ENCODE assay signal across 8 mouse cellular contexts in genomic region chr10:80115290-80115943, GRCm38 (mm10). TPM values are rescaled to one million over a fixed set of nuclear protein-coding genes. Genes with fewer than 3 reads are reported as not detected.
DNase-seq lines count a peak whose midpoint lies in the region; ATAC-seq lines count a peak whose summit lies in the region.

Gene Stk11 (plus strand): TSS chr10:80115803.

- no peaks in the 10 kb centered on the region for H3K27me3 ChIP-seq in heart, embryonic 14.5 days (ENCODE audit: control insufficient read depth, insufficient read depth, low read length)
- H3K27me3 ChIP-seq in liver, embryonic 13.5 days, result no peaks in the 10 kb centered on the region
- H3K27me3 ChIP-seq in stomach, embryonic 16.5 days (ENCODE audit: control insufficient read depth, insufficient read depth, low read length), result no peaks in the 10 kb centered on the region

- H3K4me3 ChIP-seq in heart, embryonic 14.5 days (ENCODE audit: control insufficient read depth in 1 of 2, insufficient read depth in 1 of 2, low read depth in 1 of 2, low read length in 2 of 2), result peak within 1 kb of the TSS; percentile 90 to 92
- H3K4me3 ChIP-seq in liver, embryonic 13.5 days (replicated peaks), result peak within 1 kb of the TSS; percentile 96
- H3K4me3 ChIP-seq in stomach, embryonic 16.5 days (replicated peaks; ENCODE audit: low read length), result peak within 1 kb of the TSS; percentile 92

- peaks cover 21% of the 10 kb centered on the region for H3K36me3 ChIP-seq in heart, embryonic 14.5 days (ENCODE audit: control insufficient read depth, insufficient read depth, low read length)
- peaks cover 32% of the 10 kb centered on the region for H3K36me3 ChIP-seq in liver, embryonic 13.5 days
- H3K36me3 ChIP-seq in stomach, embryonic 16.5 days (ENCODE audit: control insufficient read depth, insufficient read depth, low read length), result no peaks in the 10 kb centered on the region

- H3K9ac ChIP-seq in heart, embryonic 14.5 days (ENCODE audit: low read length), result peak within 1 kb of the TSS; percentile 92
- H3K9ac ChIP-seq in liver, embryonic 13.5 days, result peak within 1 kb of the TSS; percentile 99
- peak within 1 kb of the TSS; percentile 86 for H3K9ac ChIP-seq in stomach, embryonic 16.5 days (ENCODE audit: low read length)

- under 1% methylated on average over 70 of the region's 70 CpGs for WGBS in heart, embryonic 14.5 days
- under 1% methylated on average over 70 of the region's 70 CpGs for WGBS in liver, embryonic 13.5 days (ENCODE audit: insufficient replicate concordance)
- under 1% methylated on average over 70 of the region's 70 CpGs for WGBS in stomach, embryonic 16.5 days

- peak; percentile 100 for DNase-seq in c-Kit-negative CD71-positive TER-119-positive erythroid progenitor cells, embryonic 14.5 days (ENCODE audit: low read depth, low spot score)
- DNase-seq in fibroblast of lung, adult 2 months (ENCODE audit: low read depth), result peak; percentile 100
- peak; percentile 100 for DNase-seq in kidney, postnatal 14 days
- DNase-seq in liver, embryonic 13.5 days, result peak; percentile 100
- peak; percentile 93 for DNase-seq in neural tube, embryonic 10.5 days (ENCODE audit: extremely low spot score, low spot score)

- peaks cover 16 to 40% of the 10 kb centered on the region in 2 experiments for H3K4me1 ChIP-seq in heart, embryonic 14.5 days (ENCODE audit: control insufficient read depth in 2 of 2, insufficient read depth in 2 of 2, low read length in 2 of 2)
- peaks cover 53% of the 10 kb centered on the region for H3K4me1 ChIP-seq in liver, embryonic 13.5 days (replicated peaks)
- H3K4me1 ChIP-seq in stomach, embryonic 16.5 days (ENCODE audit: control insufficient read depth, insufficient read depth, low read length), result peaks cover 27% of the 10 kb centered on the region

- peak; percentile 95 for ATAC-seq in CD4-positive, CD25-positive, alpha-beta regulatory T cell, adult 4 months
- peak; percentile 98 for ATAC-seq in heart, embryonic 14.5 days (ENCODE audit: insufficient number of reproducible peaks, insufficient read depth, low FRiP score, low read depth)
- peak; percentile 94 for ATAC-seq in liver, embryonic 13.5 days (ENCODE audit: low read depth)
- ATAC-seq in stomach, embryonic 16.5 days (ENCODE audit: insufficient read depth, low FRiP score), result peak; percentile 98

- no peaks in the 10 kb centered on the region for H3K9me3 ChIP-seq in heart, embryonic 14.5 days (ENCODE audit: control insufficient read depth, low read length)
- H3K9me3 ChIP-seq in liver, embryonic 13.5 days (replicated peaks), result no peaks in the 10 kb centered on the region
- H3K9me3 ChIP-seq in stomach, embryonic 16.5 days (replicated peaks; ENCODE audit: control insufficient read depth, low read length), result no peaks in the 10 kb centered on the region

- H3K27ac ChIP-seq in heart, embryonic 14.5 days (replicated peaks in 1 of 2; ENCODE audit: control insufficient read depth in 1 of 2, insufficient read depth in 1 of 2, low read depth in 2 of 2, low read length in 2 of 2), result peak within 1 kb of the TSS; percentile 89
- peak within 1 kb of the TSS; percentile 97 for H3K27ac ChIP-seq in liver, embryonic 13.5 days
- H3K27ac ChIP-seq in stomach, embryonic 16.5 days (ENCODE audit: low read length), result peak within 1 kb of the TSS; percentile 95

- peak within 1 kb of the TSS; percentile 93 for H3K4me2 ChIP-seq in heart, embryonic 14.5 days (ENCODE audit: low read length)
- H3K4me2 ChIP-seq in liver, embryonic 13.5 days, result peak within 1 kb of the TSS; percentile 95
- H3K4me2 ChIP-seq in stomach, embryonic 16.5 days (ENCODE audit: low read depth, low read length), result peak within 1 kb of the TSS; percentile 95

RNA-seq across cellular contexts. Expression of gene Stk11, which starts in this region (rescaled TPM):
- 10 to 100 TPM; 19.2 to 30.7 TPM for polyA plus RNA-seq in CD4-positive, CD25-positive, alpha-beta regulatory T cell, adult 4 months (2017; shearing (Covaris generic))
- polyA plus RNA-seq in heart, embryonic 14.5 days (2014; fragmentation: Nextera tagmentation; extraction: Ambion mirVana), result 14.6 and 17.7 TPM in 2 replicates
- 16.2 and 18.3 TPM in 2 replicates for polyA plus RNA-seq in liver, embryonic 13.5 days (2015; fragmentation: Nextera tagmentation; extraction: Ambion mirVana)
- 14.5 and 14.8 TPM in 2 replicates for polyA plus RNA-seq in stomach, embryonic 16.5 days (2015; fragmentation: Nextera tagmentation; extraction: Ambion mirVana)

Comparison
In these comparisons a context has a peak if more than half of its experiments do, and no peak if none do; other contexts are left out.
1. Peak in every context shown above with its lines: DNase-seq, ATAC-seq, H3K4me3 ChIP-seq and H3K27ac ChIP-seq.